Mouse (Mus musculus) C2C12 (cell line): Measurements from ENCODE around the gene Prrx2.

ENCODE experiments used
- CTCF ChIP-seq: IDR thresholded peaks from one replicate; pipeline ENCODE4 v1.5.1; 2011; ENCODE audit not compliant: control insufficient read depth, insufficient read depth, insufficient read length
- USF1 ChIP-seq: IDR thresholded peaks from one replicate; pipeline ENCODE4 v1.6.1; 2011; ENCODE audit warnings: low read depth, mild to moderate bottlenecking, control low read depth, moderate library complexity

DNA sequence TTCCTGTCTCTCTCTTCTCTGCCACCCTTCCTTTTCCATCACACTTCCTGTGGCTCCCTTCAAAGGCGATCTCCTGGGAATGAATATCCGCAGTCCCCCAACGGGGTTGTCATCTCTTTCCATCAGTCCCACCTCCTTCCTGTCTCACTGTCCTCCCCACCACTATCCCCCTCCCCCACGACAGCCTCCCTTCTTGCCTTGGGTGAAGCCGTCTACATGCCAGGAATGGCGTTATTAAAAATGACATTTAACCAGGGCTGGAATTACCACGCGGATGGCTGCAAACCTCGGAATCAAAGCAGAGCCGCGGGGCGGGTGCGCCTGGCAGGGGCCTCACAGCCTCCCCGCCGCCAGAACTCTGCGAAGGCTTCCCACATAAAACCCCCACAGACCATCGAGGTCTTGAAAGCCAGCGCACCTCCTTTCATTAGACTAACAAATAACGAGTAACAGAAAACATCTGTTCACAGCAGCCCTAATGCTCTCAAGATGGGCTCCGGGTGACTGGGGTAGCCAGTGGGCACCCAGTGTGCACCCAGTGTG lies 18.1 kb downstream of the Prrx2 start:
- TF ChIP-seq CTCF (no peak), USF1 (no peak)
